ENCODE assay signal across 10 mouse cellular contexts in the genomic region with DNA sequence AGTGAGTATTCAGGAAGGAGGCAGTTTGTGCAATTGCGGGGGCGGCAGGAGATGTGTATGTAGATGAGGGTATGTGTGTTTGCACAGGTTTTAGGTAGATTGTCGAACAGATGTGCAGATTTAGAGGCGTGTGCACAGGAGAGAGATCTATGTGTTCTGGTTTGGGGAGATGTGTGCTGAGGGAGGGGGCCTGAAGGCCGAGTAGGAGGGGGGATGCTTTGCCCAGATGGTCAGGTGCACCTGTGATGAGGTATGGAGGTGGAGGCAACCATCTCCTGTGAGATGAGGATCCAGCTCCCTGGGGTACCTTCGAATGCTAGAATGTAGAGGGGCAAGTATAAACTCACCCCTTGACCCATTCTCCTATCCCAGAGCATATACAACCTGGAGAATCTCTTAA. TPM values are rescaled to one million over a fixed set of nuclear protein-coding genes. Genes with fewer than 3 reads are reported as not detected.
DNase-seq lines count a peak whose midpoint lies in the region; ATAC-seq lines count a peak whose summit lies in the region.
"Had no signal": no experiment of that assay in that cellular context is flagged by ENCODE, and none has a peak within 500 bp of the region (broad histone marks: within the 10 kb centered on the region; RNA-seq: fewer than 3 reads in every experiment).

No protein-coding gene starts in this region.

- no peaks in the 10 kb centered on the region for H3K9me3 ChIP-seq in heart, embryonic 11.5 days (replicated peaks; ENCODE audit: control insufficient read depth, low read length)
- no peaks in the 10 kb centered on the region for H3K9me3 ChIP-seq in megakaryocyte, embryonic 14.5 days

- H3K4me3 ChIP-seq in heart, embryonic 11.5 days (ENCODE audit: low read depth, low read length), result peak overlapping the region; percentile 63
- H3K4me3 ChIP-seq in megakaryocyte, embryonic 14.5 days (replicated peaks), result peak overlapping the region; percentile 96

- no peak for ATAC-seq in heart, embryonic 11.5 days (replicated peaks; ENCODE audit: insufficient number of reproducible peaks, low FRiP score, low TSS enrichment)
- peak; percentile 38 for ATAC-seq in activated CD4-positive, CD25-positive, alpha-beta regulatory T cell, adult 4 months

- H3K4me1 ChIP-seq in heart, embryonic 11.5 days (ENCODE audit: control insufficient read depth, insufficient read depth, low read length), result peaks cover 5% of the 10 kb centered on the region; the same call in 1 of the 2 replicates
- H3K4me1 ChIP-seq in megakaryocyte, embryonic 14.5 days, result peaks cover 77% of the 10 kb centered on the region

- 0 out of 2 replicates have a peak overlapping the region, but pooled peaks have one; percentile 35 for H3K27ac ChIP-seq in heart, embryonic 11.5 days (ENCODE audit: low read depth, low read length)

- no peaks in the 10 kb centered on the region for H3K27me3 ChIP-seq in heart, embryonic 11.5 days (ENCODE audit: control insufficient read depth, insufficient read depth, low read length)
- H3K27me3 ChIP-seq in megakaryocyte, embryonic 14.5 days (replicated peaks), result no peaks in the 10 kb centered on the region
- H3K27me3 ChIP-seq: Patski had no signal

- no peak for DNase-seq in heart, adult 18-20 months
- DNase-seq in heart, postnatal 4 days, result peak; percentile 10
- DNase-seq in spleen, adult 12 weeks (ENCODE audit: low spot score), result no peak
- no peak for DNase-seq in kidney, postnatal 36 days
- no peak for DNase-seq in testis, postnatal 14 days (ENCODE audit: low spot score)

- WGBS in heart, embryonic 11.5 days (ENCODE audit: insufficient replicate concordance), result 12% methylated on average over 6 of the region's 6 CpGs

- H3K36me3 ChIP-seq in heart, embryonic 11.5 days (ENCODE audit: control insufficient read depth, insufficient read depth, low read length), result no peaks in the 10 kb centered on the region
- H3K36me3 ChIP-seq in megakaryocyte, embryonic 14.5 days (replicated peaks; ENCODE audit: low read length), result peaks cover 42% of the 10 kb centered on the region

- H3K4me2 ChIP-seq in heart, embryonic 11.5 days, result peak overlapping the region; percentile 87

- H3K9ac ChIP-seq in heart, embryonic 11.5 days (ENCODE audit: low read depth, low read length), result peak overlapping the region; percentile 76

RNA-seq across cellular contexts. Expression of gene Dhcr7, which starts 7.5 kb away (rescaled TPM):
- polyA plus RNA-seq in heart, embryonic 11.5 days (2014; fragmentation: Nextera tagmentation; extraction: Ambion mirVana), result 31.9 and 37.4 TPM in 2 replicates
- 1 to 10 TPM; 6.3 to 8.5 TPM for total RNA-seq in heart, adult 18-20 months (2021)
- polyA plus RNA-seq in activated CD4-positive, CD25-positive, alpha-beta regulatory T cell, adult 4 months (2017; shearing (Covaris generic)), result 10 to 100 TPM; 42.4 to 42.9 TPM
- 10 to 100 TPM; 15.7 to 17.5 TPM for total RNA-seq in heart, postnatal 4 days (2021)
- 12.3 and 14.5 TPM in 2 replicates for polyA plus RNA-seq in megakaryocyte, embryonic 14.5 days (2012; ENCODE audit: insufficient read depth, low replicate concordance)

RNA-seq across cellular contexts. Expression of gene Nadsyn1, which starts 7.8 kb away (rescaled TPM):
- 7.2 and 8.1 TPM in 2 replicates for polyA plus RNA-seq in heart, embryonic 11.5 days (2014; fragmentation: Nextera tagmentation; extraction: Ambion mirVana)
- 1 to 10 TPM; 5.0 to 5.5 TPM for total RNA-seq in heart, adult 18-20 months (2021)
- polyA plus RNA-seq in activated CD4-positive, CD25-positive, alpha-beta regulatory T cell, adult 4 months (2017; shearing (Covaris generic)), result 10 to 100 TPM; 13.7 to 16.0 TPM
- total RNA-seq in heart, postnatal 4 days (2021), result 1 to 10 TPM; 8.8 to 9.8 TPM
- 1.4 TPM in 1 of 2 replicates, not detected in the other for polyA plus RNA-seq in megakaryocyte, embryonic 14.5 days (2012; ENCODE audit: insufficient read depth, low replicate concordance)

RNA-seq across cellular contexts. Expression of gene Gm498, which starts 36.2 kb away (rescaled TPM):
- not detected in 2 replicates for polyA plus RNA-seq in heart, embryonic 11.5 days (2014; fragmentation: Nextera tagmentation; extraction: Ambion mirVana)
- not detected for total RNA-seq in heart, adult 18-20 months (2021)
- polyA plus RNA-seq in activated CD4-positive, CD25-positive, alpha-beta regulatory T cell, adult 4 months (2017; shearing (Covaris generic)), result under 1 TPM in 1 of 2 experiments, not detected in 1; 0.48 TPM
- total RNA-seq in heart, postnatal 4 days (2021), result not detected
- not detected in 2 replicates for polyA plus RNA-seq in megakaryocyte, embryonic 14.5 days (2012; ENCODE audit: insufficient read depth, low replicate concordance)
- total RNA-seq: left cerebral cortex, adult 18-20 months had no signal
- polyA plus RNA-seq: Patski had no signal

RNA-seq across cellular contexts. Expression of gene Mrgpre, which starts 46.1 kb away (rescaled TPM):
- polyA plus RNA-seq in heart, embryonic 11.5 days (2014; fragmentation: Nextera tagmentation; extraction: Ambion mirVana), result 2.3 and 3.4 TPM in 2 replicates
- total RNA-seq in heart, adult 18-20 months (2021), result 1 to 10 TPM; 1.6 to 2.0 TPM
- 1 to 10 TPM; 4.8 to 4.9 TPM for polyA plus RNA-seq in activated CD4-positive, CD25-positive, alpha-beta regulatory T cell, adult 4 months (2017; shearing (Covaris generic))
- total RNA-seq in heart, postnatal 4 days (2021), result 1 to 10 TPM; 2.3 to 2.4 TPM
- polyA plus RNA-seq in megakaryocyte, embryonic 14.5 days (2012; ENCODE audit: insufficient read depth, low replicate concordance), result 0.46 TPM in 1 of 2 replicates, not detected in the other
